In the genomic region with DNA sequence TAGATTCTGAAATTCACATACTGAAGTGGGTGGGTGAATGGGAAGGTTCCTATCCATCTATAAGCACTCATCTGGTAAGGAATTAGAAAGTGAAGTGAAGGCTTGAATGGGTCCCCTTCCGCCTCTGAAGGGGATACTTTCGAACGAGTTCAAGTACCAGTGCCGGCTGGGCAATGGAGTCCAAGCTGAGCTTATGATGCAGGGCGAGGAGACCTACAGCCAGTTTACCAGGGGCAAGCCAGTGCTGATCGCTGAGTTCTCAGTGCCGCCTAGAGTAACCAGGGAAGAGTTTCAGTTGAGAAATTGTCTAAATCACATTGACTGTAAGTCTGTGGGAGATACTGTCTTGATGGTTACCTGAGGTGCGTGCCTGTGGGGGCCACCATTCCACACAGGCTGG, we compare ENCODE assay signal across 28 mouse cellular contexts. TPM values are rescaled to one million over a fixed set of nuclear protein-coding genes. Genes with fewer than 3 reads are reported as not detected.
"Had no signal": no experiment of that assay in that cellular context is flagged by ENCODE, and none has a peak within 500 bp of the region (broad histone marks: within the 10 kb centered on the region; RNA-seq: fewer than 3 reads in every experiment).

No protein-coding gene starts in this region.

- ATAC-seq: forebrain, embryonic 15.5 days; forebrain, postnatal 0 days; inflammation-experienced regulatory T-cells, adult 6 months; intestine, embryonic 15.5 days; intestine, postnatal 0 days had no signal

- H3K36me3 ChIP-seq: forebrain, embryonic 15.5 days; heart, embryonic 10.5 days; heart, embryonic 12.5 days; hindbrain, embryonic 13.5 days; hindbrain, embryonic 15.5 days; intestine, embryonic 15.5 days; limb, embryonic 12.5 days had no signal

- H3K9me3 ChIP-seq: forebrain, embryonic 15.5 days; heart, embryonic 10.5 days; heart, embryonic 12.5 days; hindbrain, embryonic 13.5 days; hindbrain, embryonic 15.5 days; intestine, embryonic 15.5 days; limb, embryonic 12.5 days had no signal

- H3K4me3 ChIP-seq: forebrain, embryonic 15.5 days; heart, embryonic 10.5 days; heart, embryonic 12.5 days; hindbrain, embryonic 13.5 days; hindbrain, embryonic 15.5 days; intestine, embryonic 15.5 days; layer of hippocampus, adult 2 months; left cerebral cortex, adult 2 months; limb, embryonic 12.5 days had no signal

- DNase-seq: forebrain, postnatal 0 days; gastrocnemius, postnatal 14 days; gastrocnemius, postnatal 36 days; heart, adult 18-20 months; heart, postnatal 10 days; heart, postnatal 36 days; kidney, adult 18-20 months; kidney, adult 8-10 months; kidney, postnatal 10 days; kidney, postnatal 25 days; kidney, postnatal 4 days had no signal

- H3K9ac ChIP-seq: forebrain, embryonic 15.5 days; forebrain, postnatal 0 days; heart, embryonic 12.5 days; hindbrain, embryonic 13.5 days; hindbrain, embryonic 15.5 days; intestine, embryonic 15.5 days; limb, embryonic 12.5 days had no signal

- H3K27ac ChIP-seq: forebrain, embryonic 15.5 days; heart, embryonic 10.5 days; hindbrain, embryonic 13.5 days; hindbrain, embryonic 15.5 days; intestine, embryonic 15.5 days; layer of hippocampus, adult 2 months; left cerebral cortex, adult 2 months; limb, embryonic 12.5 days had no signal

- H3K27me3 ChIP-seq: forebrain, embryonic 15.5 days; heart, embryonic 12.5 days; hindbrain, embryonic 13.5 days; hindbrain, embryonic 15.5 days; intestine, embryonic 15.5 days; limb, embryonic 12.5 days had no signal

- H3K4me2 ChIP-seq: forebrain, embryonic 15.5 days; heart, embryonic 12.5 days; hindbrain, embryonic 13.5 days; hindbrain, embryonic 15.5 days; intestine, embryonic 15.5 days; limb, embryonic 12.5 days had no signal

RNA-seq across cellular contexts. Expression of a gene that starts 19.1 kb away (rescaled TPM):
- total RNA-seq: gastrocnemius, adult 18-20 months; gastrocnemius, adult 8-10 months; gastrocnemius, postnatal 14 days; gastrocnemius, postnatal 36 days; heart, adult 18-20 months; heart, adult 8-10 months; heart, postnatal 10 days; heart, postnatal 36 days had no signal
- polyA plus RNA-seq: heart, embryonic 12.5 days; heart, embryonic 14.5 days; hindbrain, embryonic 11.5 days; inflammation-experienced regulatory T-cells, adult 6 months; kidney, embryonic 14.5 days; limb, embryonic 12.5 days had no signal
